Mouse (Mus musculus) lung, postnatal 0 days (tissue): ENCODE results near the gene Rhbdd2.

Experiments used
- CTCF ChIP-seq: IDR thresholded peaks from 2 replicates; pipeline ENCODE4 v1.5.1; 2016; ENCODE audit warnings: antibody characterized with exemption, mild to moderate bottlenecking
- EP300 ChIP-seq: IDR thresholded peaks from 2 replicates; pipeline ENCODE4 v1.6.1; 2016; ENCODE audit warnings: antibody characterized with exemption, mild to moderate bottlenecking, control low read depth

- TF ChIP-seq EP300, result no peak
- TF ChIP-seq CTCF, result no peak
These were observed 3.5 kb upstream of the Rhbdd2 start for GRCm38 (mm10) chr5:135628916-135629315.
